19 mouse cellular contexts compared by ENCODE assay signal in genomic region chr10:119264761-119265160, GRCm38 (mm10). TPM values are rescaled to one million over a fixed set of nuclear protein-coding genes. Genes with fewer than 3 reads are reported as not detected.
DNase-seq lines count a peak whose midpoint lies in the region; ATAC-seq and TF ChIP-seq lines count a peak whose summit lies in the region.
"Had no signal": no experiment of that assay in that cellular context is flagged by ENCODE, and none has a peak within 500 bp of the region (broad histone marks: within the 10 kb centered on the region; RNA-seq: fewer than 3 reads in every experiment).

No protein-coding gene starts in this region.

- ATAC-seq in forebrain, postnatal 0 days, result no peak
- ATAC-seq in forebrain, embryonic 11.5 days (replicated peaks; ENCODE audit: low FRiP score), result no peak
- ATAC-seq in limb, embryonic 14.5 days (ENCODE audit: low FRiP score, low read depth), result no peak
- no peak for ATAC-seq in megakaryocyte-erythroid progenitor cell, adult 5-6 weeks (replicated peaks; ENCODE audit: low FRiP score, low TSS enrichment, poor library complexity, severe bottlenecking)
- ATAC-seq: inflammation-experienced regulatory T-cells, adult 6 months; liver, embryonic 12.5 days; Patski had no signal

- H3K27ac ChIP-seq in forebrain, postnatal 0 days (ENCODE audit: low read depth, low read length), result no peak overlapping the region
- H3K27ac ChIP-seq in forebrain, embryonic 11.5 days (ENCODE audit: low read depth, low read length), result no peak overlapping the region
- no peak overlapping the region for H3K27ac ChIP-seq in limb, embryonic 14.5 days (replicated peaks; ENCODE audit: low read depth, low read length)
- H3K27ac ChIP-seq in limb, embryonic 10.5 days, result no peak overlapping the region
- H3K27ac ChIP-seq: embryonic facial prominence, embryonic 12.5 days; forebrain, embryonic 10.5 days; liver, embryonic 12.5 days; neural tube, embryonic 15.5 days had no signal

- WGBS in forebrain, postnatal 0 days, result 71% methylated on average over 7 of the region's 7 CpGs
- 80% methylated on average over 7 of the region's 7 CpGs for WGBS in forebrain, embryonic 11.5 days
- 76% methylated on average over 7 of the region's 7 CpGs for WGBS in limb, embryonic 14.5 days
- WGBS in limb, embryonic 10.5 days, result 78% methylated on average over 7 of the region's 7 CpGs

- no peak overlapping the region for H3K4me3 ChIP-seq in forebrain, postnatal 0 days (ENCODE audit: low read depth, low read length)
- H3K4me3 ChIP-seq in forebrain, embryonic 11.5 days (ENCODE audit: low read depth, low read length), result no peak overlapping the region
- H3K4me3 ChIP-seq in limb, embryonic 14.5 days (replicated peaks; ENCODE audit: low read length), result no peak overlapping the region
- H3K4me3 ChIP-seq in limb, embryonic 10.5 days, result no peak overlapping the region
- H3K4me3 ChIP-seq: embryonic facial prominence, embryonic 12.5 days; forebrain, embryonic 10.5 days; liver, embryonic 12.5 days; neural tube, embryonic 15.5 days had no signal

- no peaks in the 10 kb centered on the region for H3K9me3 ChIP-seq in forebrain, postnatal 0 days (ENCODE audit: low read length)
- no peaks in the 10 kb centered on the region for H3K9me3 ChIP-seq in forebrain, embryonic 11.5 days (ENCODE audit: control insufficient read depth, low read length)
- no peaks in the 10 kb centered on the region for H3K9me3 ChIP-seq in limb, embryonic 14.5 days (ENCODE audit: control insufficient read depth, low read length)
- no peaks in the 10 kb centered on the region for H3K9me3 ChIP-seq in limb, embryonic 10.5 days (replicated peaks)
- H3K9me3 ChIP-seq: liver, embryonic 12.5 days; neural tube, embryonic 15.5 days had no signal

- H3K36me3 ChIP-seq in forebrain, postnatal 0 days (ENCODE audit: insufficient read depth), result no peaks in the 10 kb centered on the region
- H3K36me3 ChIP-seq in forebrain, embryonic 11.5 days (ENCODE audit: control insufficient read depth, insufficient read depth, low read length), result no peaks in the 10 kb centered on the region
- no peaks in the 10 kb centered on the region for H3K36me3 ChIP-seq in limb, embryonic 14.5 days (ENCODE audit: control insufficient read depth, insufficient read depth, low read length)
- no peaks in the 10 kb centered on the region for H3K36me3 ChIP-seq in limb, embryonic 10.5 days
- H3K36me3 ChIP-seq: embryonic facial prominence, embryonic 12.5 days; forebrain, embryonic 10.5 days; liver, embryonic 12.5 days; neural tube, embryonic 15.5 days had no signal

- peak; percentile 4 for DNase-seq in forebrain, postnatal 0 days
- no peak for DNase-seq in forebrain, embryonic 11.5 days (ENCODE audit: low spot score)
- peak; percentile 16 for DNase-seq in limb, embryonic 14.5 days (ENCODE audit: low spot score)
- DNase-seq in limb, embryonic 10.5 days (ENCODE audit: low spot score), result no peak
- DNase-seq in ES-CJ7 (ENCODE audit: low read depth, low spot score), result peak; percentile 84
- DNase-seq in brain, embryonic 14.5 days (ENCODE audit: low read depth), result peak; percentile 43
- DNase-seq in layer of hippocampus, postnatal 14 days (ENCODE audit: low spot score in 2 of 2), result no peak
- DNase-seq: cerebellum, postnatal 36 days; heart, postnatal 36 days; lung, postnatal 4 days; thymus, adult 2 months had no signal

- no peak for TF ChIP-seq POLR2A in limb, embryonic 14.5 days (IDR thresholded peaks at IDR 0.05; ENCODE audit: borderline replicate concordance, extremely low read depth, insufficient read depth, insufficient read length)
- TF ChIP-seq POLR2A in brain, embryonic 14.5 days (IDR thresholded peaks at IDR 0.05; ENCODE audit: borderline replicate concordance, extremely low read depth, insufficient read depth, insufficient read length, poor library complexity, severe bottlenecking), result no peak

- H3K4me2 ChIP-seq in forebrain, postnatal 0 days (ENCODE audit: low read depth), result no peak overlapping the region
- no peak overlapping the region for H3K4me2 ChIP-seq in forebrain, embryonic 11.5 days (ENCODE audit: low read depth, low read length, severe bottlenecking)
- H3K4me2 ChIP-seq in limb, embryonic 14.5 days (replicated peaks; ENCODE audit: low read depth, low read length, severe bottlenecking), result no peak overlapping the region
- H3K4me2 ChIP-seq: embryonic facial prominence, embryonic 12.5 days; heart, embryonic 11.5 days; liver, embryonic 12.5 days; neural tube, embryonic 15.5 days had no signal

- no peaks in the 10 kb centered on the region for H3K27me3 ChIP-seq in forebrain, postnatal 0 days (ENCODE audit: insufficient read depth, low read length)
- H3K27me3 ChIP-seq in forebrain, embryonic 11.5 days (ENCODE audit: control insufficient read depth, insufficient read depth, low read length), result no peaks in the 10 kb centered on the region
- H3K27me3 ChIP-seq in limb, embryonic 14.5 days (ENCODE audit: control insufficient read depth, insufficient read depth, low read length), result no peaks in the 10 kb centered on the region
- no peaks in the 10 kb centered on the region for H3K27me3 ChIP-seq in limb, embryonic 10.5 days (ENCODE audit: low read depth, poor library complexity, severe bottlenecking)
- H3K27me3 ChIP-seq: embryonic facial prominence, embryonic 12.5 days; liver, embryonic 12.5 days; neural tube, embryonic 15.5 days had no signal

- TF ChIP-seq CTCF in forebrain, postnatal 0 days (IDR thresholded peaks at IDR 0.05; ENCODE audit: low read depth), result no peak
- no peak for TF ChIP-seq CTCF in brain, embryonic 14.5 days (IDR thresholded peaks at IDR 0.05; ENCODE audit: borderline replicate concordance, extremely low read depth, insufficient read depth, insufficient read length)

- H3K4me1 ChIP-seq in forebrain, postnatal 0 days (ENCODE audit: insufficient read depth), result no peaks in the 10 kb centered on the region
- no peaks in the 10 kb centered on the region for H3K4me1 ChIP-seq in forebrain, embryonic 11.5 days (replicated peaks; ENCODE audit: control insufficient read depth, insufficient read depth, low read length)
- no peaks in the 10 kb centered on the region for H3K4me1 ChIP-seq in limb, embryonic 14.5 days (ENCODE audit: control insufficient read depth, insufficient read depth, low read length)
- H3K4me1 ChIP-seq in limb, embryonic 10.5 days, result no peaks in the 10 kb centered on the region
- H3K4me1 ChIP-seq: embryonic facial prominence, embryonic 12.5 days; liver, embryonic 12.5 days; neural tube, embryonic 15.5 days had no signal

- H3K9ac ChIP-seq in forebrain, postnatal 0 days, result no peak overlapping the region
- no peak overlapping the region for H3K9ac ChIP-seq in forebrain, embryonic 11.5 days (ENCODE audit: low read length)
- no peak overlapping the region for H3K9ac ChIP-seq in limb, embryonic 14.5 days (ENCODE audit: low read depth, low read length, severe bottlenecking)
- H3K9ac ChIP-seq: embryonic facial prominence, embryonic 12.5 days; liver, embryonic 12.5 days; neural tube, embryonic 15.5 days had no signal

RNA-seq across cellular contexts. Expression of gene Cand1, which starts 24.9 kb away (rescaled TPM):
- total RNA-seq in forebrain, postnatal 0 days (2014; rRNA removed), result 109 and 116 TPM in 2 replicates
- polyA plus RNA-seq in forebrain, postnatal 0 days (2015; fragmentation: Nextera tagmentation; extraction: Ambion mirVana), result 22.9 and 28.6 TPM in 2 replicates
- polyA plus RNA-seq in forebrain, embryonic 11.5 days (2014; fragmentation: Nextera tagmentation; extraction: Ambion mirVana), result 124 and 127 TPM in 2 replicates
- 54.9 and 80.2 TPM in 2 replicates for polyA plus RNA-seq in limb, embryonic 14.5 days (2012; rRNA removed)
- 87.2 and 101 TPM in 2 replicates for polyA plus RNA-seq in limb, embryonic 14.5 days (2014; fragmentation: Nextera tagmentation; extraction: Ambion mirVana)
- 95.9 and 107 TPM in 2 replicates for polyA plus RNA-seq in limb, embryonic 10.5 days (2016; fragmentation: Nextera tagmentation; extraction: Ambion mirVana)
- polyA plus RNA-seq in brain, embryonic 14.5 days (2012; rRNA removed), result 60.5 and 70.5 TPM in 2 replicates
- total RNA-seq in layer of hippocampus, postnatal 14 days (2021), result 100 to 1,000 TPM; 136 to 141 TPM
- total RNA-seq in megakaryocyte-erythroid progenitor cell, adult 5-6 weeks (2014; fragmentation: Nextera tagmentation), result 66.7 and 91.2 TPM in 2 replicates
- total RNA-seq in megakaryocyte-erythroid progenitor cell, adult 5-6 weeks (2017), result 44.9 and 46.0 TPM in 2 replicates

Comparison
In these comparisons a context has a peak if more than half of its experiments do, and no peak if none do; other contexts are left out.
1. DNase-seq: peak in forebrain, postnatal 0 days (single experiment), limb, embryonic 14.5 days (single experiment), ES-CJ7 (single experiment) and brain, embryonic 14.5 days (single experiment); none in forebrain, embryonic 11.5 days (single experiment), limb, embryonic 10.5 days (single experiment) and layer of hippocampus, postnatal 14 days (0 of 2).